Mouse (Mus musculus) T-helper 2 cell (primary cell): ENCODE measurements around the gene Rwdd2a.

Experiments
- in situ Hi-C: fragments of 300-600 bp; cut with MboI, MseI; formaldehyde crosslinking; loops from one replicate; pipeline ENCODE4 v1.15.1; 2025; ENCODE audit warnings: high pct_unique_total_duplicates

Gene Rwdd2a

GRCm38 (mm10) chr9:86571540-86572135 lies at the start of gene Rwdd2a, which contains the start of gene Pgm3:
Rwdd2a (plus strand) TSS chr9:86571991.
Pgm3 (minus strand) TSS chr9:86571842.
- in situ Hi-C loops = no loop called here

- in situ Hi-C loops = no loop called here
Observed at GRCm38 (mm10) chr9:86522335-86522734, 49.5 kb upstream of the Rwdd2a start.

- in situ Hi-C loops = no loop called here
Observed at GRCm38 (mm10) chr9:86525600-86525999, 46.2 kb upstream of the Rwdd2a start.

GRCm38 (mm10) chr9:86534071-86534470 lies 37.7 kb upstream of the Rwdd2a start:
- in situ Hi-C loops = no loop called here

- in situ Hi-C loops = no loop called here
Observed at GRCm38 (mm10) chr9:86543451-86543850, 28.3 kb upstream of the Rwdd2a start.

- in situ Hi-C loops = no loop called here
Observed at GRCm38 (mm10) chr9:86544559-86544958, 27.2 kb upstream of the Rwdd2a start.

GRCm38 (mm10) chr9:86549637-86550162 lies 22.1 kb upstream of the Rwdd2a start:
- in situ Hi-C loops = no loop called here

- in situ Hi-C loops = no loop called here
Observed at GRCm38 (mm10) chr9:86550717-86551116, 21.1 kb upstream of the Rwdd2a start.

GRCm38 (mm10) chr9:86553886-86554285 lies 17.9 kb upstream of the Rwdd2a start:
- in situ Hi-C loops = no loop called here

GRCm38 (mm10) chr9:86554641-86555040 lies 17.1 kb upstream of the Rwdd2a start:
- in situ Hi-C loops = no loop called here

- in situ Hi-C loops = loop anchor here (5.0 kb wide), 1 partner anchor 83 kb away; no protein-coding TSS in a partner anchor
Observed at GRCm38 (mm10) chr9:86560543-86560942, 11.2 kb upstream of the Rwdd2a start.

GRCm38 (mm10) chr9:86569314-86569910 lies 2.4 kb upstream of the Rwdd2a start:
- in situ Hi-C loops = no loop called here

- in situ Hi-C loops = no loop called here
Observed at GRCm38 (mm10) chr9:86570261-86570890, 1.4 kb upstream of the Rwdd2a start.

GRCm38 (mm10) chr9:86570946-86571345 lies 845 bp upstream of the Rwdd2a start:
- in situ Hi-C loops = no loop called here

- in situ Hi-C loops = no loop called here
Observed at GRCm38 (mm10) chr9:86572196-86572595, 405 bp downstream of the Rwdd2a start.

- in situ Hi-C loops = no loop called here
Observed at GRCm38 (mm10) chr9:86572636-86573291, 973 bp downstream of the Rwdd2a start.

- in situ Hi-C loops = no loop called here
Observed at GRCm38 (mm10) chr9:86573616-86574303, 2.0 kb downstream of the Rwdd2a start.

GRCm38 (mm10) chr9:86575178-86575577 lies 3.4 kb downstream of the Rwdd2a start:
- in situ Hi-C loops = loop anchor here (25.0 kb wide), 1 partner anchor 437 kb away; the partner anchor contains the start of genes Cyb5r4 and Ripply2

- in situ Hi-C loops = loop anchor here (25.0 kb wide), 1 partner anchor 433 kb away; the partner anchor contains the start of genes Cyb5r4 and Ripply2
Observed at GRCm38 (mm10) chr9:86579657-86580056, 7.9 kb downstream of the Rwdd2a start.

GRCm38 (mm10) chr9:86583740-86584139 lies 11.9 kb downstream of the Rwdd2a start:
- in situ Hi-C loops = loop anchor here (25.0 kb wide), 1 partner anchor 429 kb away; the partner anchor contains the start of genes Cyb5r4 and Ripply2
